Mouse (Mus musculus) embryonic fibroblast, embryonic 13.5 days (primary cell): ENCODE measurements around the gene Rpp25l.

Experiments used
- CTCF ChIP-seq: IDR thresholded peaks from 2 replicates; pipeline ENCODE4 v1.5.1; 2011; ENCODE audit warnings: mild to moderate bottlenecking, control low read depth, low read length, moderate library complexity, borderline replicate concordance; ENCODE audit not compliant: insufficient read depth
- POLR2A ChIP-seq: IDR thresholded peaks from 2 replicates; pipeline ENCODE4 v1.6.1; 2011; ENCODE audit warnings: low read depth, mild to moderate bottlenecking, control low read depth, low read length, moderate library complexity

GRCm38 (mm10) chr4:41758021-41758420, 44.7 kb upstream of the Rpp25l start:
- TF ChIP-seq CTCF (no peak), POLR2A (no peak)
